Mouse (Mus musculus): ENCODE results near the gene Myh3. TPM values are rescaled to one million over a fixed set of nuclear protein-coding genes. Genes with fewer than 3 reads are reported as not detected.

The Myh3 gene
- polyA plus RNA-seq, 1 experiment: not detected

GRCm38 (mm10) chr11:67120697-67121294 is 42.7 kb downstream of the Myh3 start:
- H3K27ac ChIP-seq (ENCODE audit: insufficient read depth, low read length): no peak overlapping the region
- TF ChIP-seq CTCF (IDR thresholded peaks at IDR 0.05; ENCODE audit: extremely low read depth, insufficient read depth, insufficient read length, insufficient replicate concordance) (no peak), POLR2A (IDR thresholded peaks at IDR 0.05; ENCODE audit: low read depth, low read length) (no peak)
- WGBS: 75% methylated on average over 12 of the region's 12 CpGs
- H3K27me3 ChIP-seq (ENCODE audit: control insufficient read depth, insufficient read depth, low read length): no peaks in the 10 kb centered on the region
- no peak overlapping the region for H3K4me3 ChIP-seq (ENCODE audit: extremely low read depth, insufficient read depth, insufficient read length)
- H3K36me3 ChIP-seq (ENCODE audit: control insufficient read depth, insufficient read depth, low read length): no peaks in the 10 kb centered on the region
- H3K4me1 ChIP-seq (ENCODE audit: control insufficient read depth, insufficient read depth, insufficient read length): no peaks in the 10 kb centered on the region
- DNase-seq (ENCODE audit: low read depth in 1 of 2, low spot score in 2 of 2): no peak

- DNase-seq (ENCODE audit: low read depth in 1 of 2, low spot score in 2 of 2): no peak
- WGBS: 88% methylated on average over 7 of the region's 7 CpGs
- TF ChIP-seq CTCF (IDR thresholded peaks at IDR 0.05; ENCODE audit: extremely low read depth, insufficient read depth, insufficient read length, insufficient replicate concordance) (no peak), POLR2A (IDR thresholded peaks at IDR 0.05; ENCODE audit: low read depth, low read length) (no peak)
These were observed 46.8 kb downstream of the Myh3 start for GRCm38 (mm10) chr11:67124943-67125342.

GRCm38 (mm10) chr11:67125361-67125760 is 47.3 kb downstream of the Myh3 start:
- no peaks in the 10 kb centered on the region for H3K4me1 ChIP-seq (ENCODE audit: control insufficient read depth, insufficient read depth, insufficient read length)
- H3K36me3 ChIP-seq (ENCODE audit: control insufficient read depth, insufficient read depth, low read length): no peaks in the 10 kb centered on the region
- H3K27ac ChIP-seq (ENCODE audit: insufficient read depth, low read length): no peak overlapping the region
- no peak for TF ChIP-seq POLR2A (IDR thresholded peaks at IDR 0.05; ENCODE audit: low read depth, low read length)
- TF ChIP-seq CTCF (IDR thresholded peaks at IDR 0.05; ENCODE audit: extremely low read depth, insufficient read depth, insufficient read length, insufficient replicate concordance): no peak
- DNase-seq (ENCODE audit: low read depth in 1 of 2, low spot score in 2 of 2): no peak
- H3K27me3 ChIP-seq (ENCODE audit: control insufficient read depth, insufficient read depth, low read length): no peaks in the 10 kb centered on the region
- 76% methylated on average over 17 of the region's 17 CpGs for WGBS
- no peak overlapping the region for H3K4me3 ChIP-seq (ENCODE audit: extremely low read depth, insufficient read depth, insufficient read length)

More at GRCm38 (mm10) chr11:67124943-67125342, 46.8 kb downstream of the Myh3 start:
- H3K27me3 ChIP-seq (ENCODE audit: control insufficient read depth, insufficient read depth, low read length): no peaks in the 10 kb centered on the region
- no peaks in the 10 kb centered on the region for H3K36me3 ChIP-seq (ENCODE audit: control insufficient read depth, insufficient read depth, low read length)
- no peak overlapping the region for H3K4me3 ChIP-seq (ENCODE audit: extremely low read depth, insufficient read depth, insufficient read length)
- H3K4me1 ChIP-seq (ENCODE audit: control insufficient read depth, insufficient read depth, insufficient read length): no peaks in the 10 kb centered on the region
- H3K27ac ChIP-seq (ENCODE audit: insufficient read depth, low read length): no peak overlapping the region

DNA sequence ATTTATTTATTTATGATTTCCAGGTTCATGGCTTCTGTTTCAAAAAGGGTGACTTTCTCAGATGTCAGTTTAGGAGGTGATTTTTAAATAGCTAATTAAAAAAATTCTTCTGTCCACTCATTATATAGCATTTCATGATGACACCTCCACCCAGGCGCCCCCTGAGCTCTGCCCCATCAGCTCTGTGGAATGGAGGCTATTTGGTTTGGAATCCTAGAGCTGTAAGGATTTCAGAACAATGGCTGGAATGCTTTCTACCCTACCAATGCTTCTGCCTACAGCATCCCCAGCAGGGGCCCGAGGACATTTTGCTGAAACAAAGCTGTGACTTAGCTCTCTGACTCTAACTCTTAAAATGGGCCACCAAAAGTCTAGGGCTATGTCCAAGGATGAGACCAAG is 55.4 kb downstream of the Myh3 start:
- DNase-seq (ENCODE audit: low read depth in 1 of 2, low spot score in 2 of 2): no peak
- WGBS: 78% methylated on average over 2 of the region's 2 CpGs
- H3K4me3 ChIP-seq (ENCODE audit: extremely low read depth, insufficient read depth, insufficient read length): no peak overlapping the region
- H3K4me1 ChIP-seq (ENCODE audit: control insufficient read depth, insufficient read depth, insufficient read length): no peaks in the 10 kb centered on the region
- H3K27me3 ChIP-seq (ENCODE audit: control insufficient read depth, insufficient read depth, low read length): no peaks in the 10 kb centered on the region
- H3K36me3 ChIP-seq (ENCODE audit: control insufficient read depth, insufficient read depth, low read length): no peaks in the 10 kb centered on the region
- no peak overlapping the region for H3K27ac ChIP-seq (ENCODE audit: insufficient read depth, low read length)
- TF ChIP-seq CTCF (IDR thresholded peaks at IDR 0.05; ENCODE audit: extremely low read depth, insufficient read depth, insufficient read length, insufficient replicate concordance) (no peak), POLR2A (IDR thresholded peaks at IDR 0.05; ENCODE audit: low read depth, low read length) (no peak)

DNA sequence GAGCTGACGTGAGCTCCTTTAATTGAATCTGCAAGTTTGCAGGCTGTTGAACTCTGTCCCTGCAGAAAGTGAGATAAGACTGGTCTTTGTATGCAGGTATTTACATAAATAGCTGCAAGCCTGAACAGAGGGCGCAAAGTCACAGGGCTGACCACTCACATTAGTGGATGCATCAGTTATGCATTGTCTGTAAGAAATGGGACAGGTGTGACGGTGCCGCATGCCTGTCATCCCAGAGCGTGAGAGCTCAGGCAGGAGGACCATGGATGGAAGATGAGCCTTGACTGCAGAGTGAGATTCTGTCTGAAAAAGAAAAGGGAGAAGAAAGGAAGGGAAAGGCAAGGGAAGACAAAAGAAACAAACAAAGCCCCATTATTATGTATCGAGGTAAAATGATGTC is 56.6 kb downstream of the Myh3 start:
- Histone ChIP-seq H3K27ac (ENCODE audit: insufficient read depth, low read length) (no peak overlapping the region), H3K36me3 (ENCODE audit: control insufficient read depth, insufficient read depth, low read length) (no peaks in the 10 kb centered on the region), H3K27me3 (ENCODE audit: control insufficient read depth, insufficient read depth, low read length) (no peaks in the 10 kb centered on the region), H3K4me1 (ENCODE audit: control insufficient read depth, insufficient read depth, insufficient read length) (no peaks in the 10 kb centered on the region), H3K4me3 (ENCODE audit: extremely low read depth, insufficient read depth, insufficient read length) (no peak overlapping the region)
- no peak for TF ChIP-seq CTCF (IDR thresholded peaks at IDR 0.05; ENCODE audit: extremely low read depth, insufficient read depth, insufficient read length, insufficient replicate concordance)
- no peak for DNase-seq (ENCODE audit: low read depth in 1 of 2, low spot score in 2 of 2)
- WGBS: 93% methylated on average over 6 of the region's 6 CpGs

- Histone ChIP-seq H3K36me3 (ENCODE audit: control insufficient read depth, insufficient read depth, low read length) (no peaks in the 10 kb centered on the region), H3K27me3 (ENCODE audit: control insufficient read depth, insufficient read depth, low read length) (no peaks in the 10 kb centered on the region), H3K4me1 (ENCODE audit: control insufficient read depth, insufficient read depth, insufficient read length) (no peaks in the 10 kb centered on the region), H3K4me3 (ENCODE audit: extremely low read depth, insufficient read depth, insufficient read length) (no peak overlapping the region), H3K27ac (ENCODE audit: insufficient read depth, low read length) (no peak overlapping the region)
- DNase-seq (ENCODE audit: low read depth in 1 of 2, low spot score in 2 of 2): no peak
- whole genome bisulfite sequencing: 81% methylated on average over 2 of the region's 2 CpGs
- no peak for TF ChIP-seq POLR2A (IDR thresholded peaks at IDR 0.05; ENCODE audit: low read depth, low read length)
- no peak for TF ChIP-seq CTCF (IDR thresholded peaks at IDR 0.05; ENCODE audit: extremely low read depth, insufficient read depth, insufficient read length, insufficient replicate concordance)
These were observed 57.4 kb downstream of the Myh3 start for GRCm38 (mm10) chr11:67135532-67135931.

DNA sequence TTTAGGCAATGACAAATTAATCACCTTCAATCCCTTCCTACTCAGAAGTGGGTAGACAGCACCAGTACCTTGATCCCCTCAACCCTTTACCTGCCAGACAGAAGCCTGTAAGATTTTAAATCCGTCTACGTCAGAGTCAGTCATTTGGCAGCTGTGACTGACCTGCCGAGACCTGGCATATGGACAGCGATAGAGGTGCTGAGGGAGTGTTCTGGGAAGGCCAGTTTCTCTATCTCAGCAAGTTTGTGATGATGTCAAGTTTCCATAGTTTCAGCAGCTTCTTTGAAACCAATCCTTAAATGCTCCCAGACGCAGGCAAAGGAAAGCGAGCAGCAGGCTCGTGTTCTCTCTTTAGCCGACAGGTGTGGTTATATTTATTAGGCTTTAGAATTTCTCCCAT is 61.5 kb downstream of the Myh3 start:
- TF ChIP-seq CTCF (IDR thresholded peaks at IDR 0.05; ENCODE audit: extremely low read depth, insufficient read depth, insufficient read length, insufficient replicate concordance) (no peak), POLR2A (IDR thresholded peaks at IDR 0.05; ENCODE audit: low read depth, low read length) (no peak)
- no peak for DNase-seq (ENCODE audit: low read depth in 1 of 2, low spot score in 2 of 2)
- Histone ChIP-seq H3K36me3 (ENCODE audit: control insufficient read depth, insufficient read depth, low read length) (no peaks in the 10 kb centered on the region), H3K4me1 (ENCODE audit: control insufficient read depth, insufficient read depth, insufficient read length) (no peaks in the 10 kb centered on the region), H3K27ac (ENCODE audit: insufficient read depth, low read length) (no peak overlapping the region), H3K27me3 (ENCODE audit: control insufficient read depth, insufficient read depth, low read length) (no peaks in the 10 kb centered on the region), H3K4me3 (ENCODE audit: extremely low read depth, insufficient read depth, insufficient read length) (no peak overlapping the region)
- 90% methylated on average over 8 of the region's 8 CpGs for WGBS

All from spleen, adult 2 months (tissue).